ENCODE assay signal across 13 mouse cellular contexts in genomic region chr13:93547641-93548040, GRCm38 (mm10).
"Had no signal": no experiment of that assay in that cellular context is flagged by ENCODE, and none has a peak within 500 bp of the region (broad histone marks: within the 10 kb centered on the region; RNA-seq: fewer than 3 reads in every experiment).

No protein-coding gene starts in this region.

- H3K4me3 ChIP-seq: layer of hippocampus, adult 2 months; limb, embryonic 13.5 days; liver, embryonic 15.5 days; lung, embryonic 15.5 days; midbrain, embryonic 12.5 days; stomach, embryonic 15.5 days had no signal

- H3K4me1 ChIP-seq: limb, embryonic 13.5 days; liver, embryonic 15.5 days; lung, embryonic 15.5 days; midbrain, embryonic 12.5 days; stomach, embryonic 15.5 days had no signal

- H3K9me3 ChIP-seq: limb, embryonic 13.5 days; liver, embryonic 15.5 days; lung, embryonic 15.5 days; midbrain, embryonic 12.5 days; stomach, embryonic 15.5 days had no signal

- H3K9ac ChIP-seq: limb, embryonic 13.5 days; liver, embryonic 15.5 days; lung, embryonic 15.5 days; midbrain, embryonic 12.5 days; stomach, embryonic 15.5 days had no signal

- H3K36me3 ChIP-seq: limb, embryonic 13.5 days; liver, embryonic 15.5 days; lung, embryonic 15.5 days; midbrain, embryonic 12.5 days; stomach, embryonic 15.5 days had no signal

- DNase-seq: left cerebral cortex, postnatal 4 days; right cerebral cortex, postnatal 14 days; thymus, postnatal 4 days had no signal

- H3K4me2 ChIP-seq: limb, embryonic 13.5 days; liver, embryonic 11.5 days; liver, embryonic 15.5 days; lung, embryonic 15.5 days; midbrain, embryonic 12.5 days; stomach, embryonic 15.5 days had no signal

- ATAC-seq: inflammation-experienced regulatory T-cells, adult 6 months; intestine, postnatal 0 days; midbrain, embryonic 16.5 days had no signal

- H3K27me3 ChIP-seq: limb, embryonic 13.5 days; liver, embryonic 15.5 days; lung, embryonic 15.5 days; midbrain, embryonic 12.5 days; stomach, embryonic 15.5 days had no signal

- H3K27ac ChIP-seq: layer of hippocampus, adult 2 months; limb, embryonic 13.5 days; liver, embryonic 15.5 days; lung, embryonic 15.5 days; midbrain, embryonic 12.5 days; stomach, embryonic 15.5 days had no signal
